Mouse (Mus musculus) cortical plate, adult 2 months (tissue): ENCODE data around the gene Smim24.

ENCODE experiments used
- CTCF ChIP-seq: fragments of 200-500 bp; IDR thresholded peaks from 2 replicates; pipeline ENCODE4 v1.5.1; 2011; ENCODE audit warnings: mild to moderate bottlenecking, control low read depth, low read length; ENCODE audit not compliant: insufficient read depth; ENCODE audit errors: extremely low read depth
- POLR2A ChIP-seq: fragments of 200-500 bp; IDR thresholded peaks from 2 replicates; pipeline ENCODE4 v1.6.1; 2011; ENCODE audit warnings: mild to moderate bottlenecking, low read length, control low read depth; ENCODE audit not compliant: insufficient read depth; ENCODE audit errors: extremely low read depth

DNA sequence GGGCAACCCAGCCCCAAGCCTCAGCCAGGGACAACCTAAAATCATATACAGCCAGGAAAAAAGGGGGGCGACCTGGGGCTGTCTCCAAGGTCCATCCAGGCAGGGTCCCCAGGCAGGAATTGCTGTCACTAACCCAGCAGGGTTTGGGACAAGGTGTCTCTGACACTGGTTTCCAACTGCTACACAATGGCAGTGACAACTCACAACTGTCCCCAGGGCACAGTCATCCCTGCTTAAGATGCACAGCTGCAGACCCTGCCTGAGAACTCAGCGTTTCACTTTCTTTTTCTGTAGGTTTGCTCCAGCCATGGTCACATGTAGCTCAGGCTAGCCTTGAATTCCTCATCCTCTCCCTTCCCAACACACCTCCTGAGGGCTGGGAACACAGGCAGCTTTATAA is 36.2 kb downstream of the Smim24 start:
- TF ChIP-seq CTCF (no peak), POLR2A (no peak)
